Mouse (Mus musculus) myocyte (in vitro differentiated cells): Measurements from ENCODE around the gene Galc. TPM values are rescaled to one million over a fixed set of nuclear protein-coding genes. Genes with fewer than 3 reads are reported as not detected.

Source experiments
- H3K27me3 ChIP-seq: one replicate; pipeline ENCODE4 v1.6.1; 2011; ENCODE audit not compliant: control insufficient read depth, insufficient read depth, insufficient read length
- H3K36me3 ChIP-seq: one replicate; pipeline ENCODE4 v1.6.1; 2011; ENCODE audit not compliant: control insufficient read depth, insufficient read depth
- H3K4me2 ChIP-seq: one replicate; pipeline ENCODE4 v1.6.1; 2011; ENCODE audit warnings: low read depth, control low read depth
- H3K4me3 ChIP-seq: one replicate; pipeline ENCODE4 v1.5.1; 2011; ENCODE audit warnings: mild to moderate bottlenecking, control low read depth, moderate library complexity
- H3K79me2 ChIP-seq: one replicate; pipeline ENCODE4 v1.6.1; 2011; ENCODE audit not compliant: control insufficient read depth, insufficient read depth
- H3ac ChIP-seq: one replicate; pipeline ENCODE4 v1.6.1; 2011; ENCODE audit not compliant: control insufficient read depth, insufficient read length
- CEBPB ChIP-seq: IDR thresholded peaks from 2 replicates; pipeline ENCODE4 v1.6.1; 2011; ENCODE audit warnings: mild to moderate bottlenecking, moderate library complexity; ENCODE audit not compliant: poor library complexity, insufficient read depth, severe bottlenecking
- E2F4 ChIP-seq: IDR thresholded peaks from one replicate; pipeline ENCODE4 v1.6.1; 2011; ENCODE audit warnings: mild to moderate bottlenecking, control low read depth, moderate library complexity; ENCODE audit not compliant: insufficient read depth
- MAX ChIP-seq: IDR thresholded peaks from one replicate; pipeline ENCODE4 v1.6.1; 2011; ENCODE audit warnings: low read depth, mild to moderate bottlenecking, control low read depth
- MYOD1 ChIP-seq, 3 experiments: IDR thresholded peaks; one replicate each; pipeline ENCODE4 v1.6.1; 2011; ENCODE audit warnings: control low read depth in 2 of 3, low read depth in 2 of 3, mild to moderate bottlenecking in 2 of 3, moderate library complexity in 1 of 3; ENCODE audit not compliant: insufficient read length in 2 of 3, control insufficient read depth in 1 of 3
- MYOG ChIP-seq, 3 experiments: IDR thresholded peaks; one replicate each; pipeline ENCODE4 v1.6.1; 2011; ENCODE audit warnings: control low read depth in 2 of 3, low read depth in 2 of 3, mild to moderate bottlenecking in 2 of 3; ENCODE audit not compliant: insufficient read length in 2 of 3, control insufficient read depth in 1 of 3, insufficient read depth in 1 of 3
- POLR2A ChIP-seq: IDR thresholded peaks from one replicate; pipeline ENCODE4 v1.6.1; 2011; ENCODE audit warnings: low read depth, mild to moderate bottlenecking, control low read depth, moderate library complexity; ENCODE audit not compliant: insufficient read length
- POLR2AphosphoS2 ChIP-seq: IDR thresholded peaks from one replicate; pipeline ENCODE4 v1.6.1; 2011; ENCODE audit warnings: low read depth, control low read depth; ENCODE audit not compliant: insufficient read length
- REST ChIP-seq: IDR thresholded peaks from one replicate; pipeline ENCODE4 v1.6.1; 2011; ENCODE audit warnings: mild to moderate bottlenecking, control low read depth, moderate library complexity; ENCODE audit not compliant: insufficient read depth, insufficient read length
- SRF ChIP-seq: IDR thresholded peaks from one replicate; pipeline ENCODE4 v1.6.1; 2011; ENCODE audit warnings: low read depth; ENCODE audit not compliant: control insufficient read depth, insufficient read length
- TCF12 ChIP-seq: IDR thresholded peaks from one replicate; pipeline ENCODE4 v1.6.1; 2011; ENCODE audit warnings: mild to moderate bottlenecking, control low read depth; ENCODE audit not compliant: poor library complexity, insufficient read depth, severe bottlenecking
- TCF3 ChIP-seq: IDR thresholded peaks from one replicate; pipeline ENCODE4 v1.6.1; 2011; ENCODE audit warnings: low read depth, control low read depth; ENCODE audit not compliant: insufficient read length
- USF1 ChIP-seq: IDR thresholded peaks from one replicate; pipeline ENCODE4 v1.6.1; 2011; ENCODE audit warnings: low read depth, mild to moderate bottlenecking, control low read depth, moderate library complexity
- polyA plus RNA-seq: library from polyadenylated mRNA; unstranded; fragments of >200 nt; fragmentation: generic; extraction: Trizol; gene quantifications from one replicate; pipeline ENCODE4 v1.2.1, GENCODE M21; 2012; ENCODE audit warnings: missing spikeins

The Galc gene
- polyA plus RNA-seq, 1 experiment, result 6.6 TPM

DNA sequence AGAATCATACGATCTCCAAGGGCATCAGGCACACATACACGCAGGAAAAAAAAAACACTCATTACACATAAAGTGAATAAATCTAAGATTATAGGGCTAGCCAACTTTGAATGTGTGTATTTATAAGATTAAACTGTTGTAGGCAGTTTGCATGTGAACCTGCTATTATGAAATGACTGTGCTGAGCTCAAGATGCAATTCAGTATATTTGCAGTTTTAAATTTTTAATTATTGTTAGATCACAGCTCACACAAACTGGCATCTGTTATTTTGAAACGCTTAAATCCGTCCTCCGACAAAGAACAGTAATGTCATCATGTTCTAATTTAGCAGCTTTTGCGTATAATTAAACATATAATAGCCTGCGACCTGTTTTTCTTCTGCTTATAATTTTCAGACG is 21.7 kb upstream of the Galc start:
- Histone ChIP-seq H3K4me3 (no peak overlapping the region), H3ac (no peak overlapping the region), H3K4me2 (no peak overlapping the region), H3K36me3 (no peaks in the 10 kb centered on the region), H3K27me3 (no peaks in the 10 kb centered on the region), H3K79me2 (no peaks in the 10 kb centered on the region)
- TF ChIP-seq SRF (no peak), MYOG (IDR thresholded peaks at IDR 0.05; ENCODE audit: control insufficient read depth in 1 of 3, insufficient read depth in 1 of 3, insufficient read length in 2 of 3, low read depth in 2 of 3) (no peak), MYOD1 (IDR thresholded peaks at IDR 0.05; ENCODE audit: control insufficient read depth in 1 of 3, insufficient read length in 2 of 3, low read depth in 2 of 3) (no peak), TCF12 (no peak), REST (no peak), POLR2A (no peak), USF1 (no peak), MAX (no peak), POLR2AphosphoS2 (no peak), TCF3 (no peak), CEBPB (no peak), E2F4 (no peak)

DNA sequence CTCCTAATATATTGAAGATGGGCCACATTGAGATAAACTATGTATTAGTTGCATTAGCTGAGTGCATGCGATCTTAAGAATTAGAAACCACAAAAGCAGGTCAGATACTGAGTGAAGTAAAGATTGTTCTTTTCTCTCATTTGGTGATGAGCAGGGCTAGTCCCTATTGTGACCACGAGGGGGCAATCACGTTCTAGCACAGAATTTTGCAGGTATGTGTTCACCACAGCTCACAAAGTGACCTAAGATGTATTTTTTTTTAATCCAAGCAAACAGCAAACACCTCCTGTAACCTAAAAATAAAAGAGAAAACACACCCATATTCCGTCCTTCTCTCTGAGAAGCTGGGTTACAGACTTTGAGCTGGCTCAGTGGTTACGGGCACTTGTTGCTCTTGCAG is 21.3 kb upstream of the Galc start:
- no peak for TF ChIP-seq POLR2AphosphoS2
- TF ChIP-seq MYOG (IDR thresholded peaks at IDR 0.05; ENCODE audit: control insufficient read depth in 1 of 3, insufficient read depth in 1 of 3, insufficient read length in 2 of 3, low read depth in 2 of 3), result no peak
- no peak for TF ChIP-seq MYOD1 (IDR thresholded peaks at IDR 0.05; ENCODE audit: control insufficient read depth in 1 of 3, insufficient read length in 2 of 3, low read depth in 2 of 3)
- no peak for TF ChIP-seq SRF
- no peak for TF ChIP-seq POLR2A
- no peak for TF ChIP-seq E2F4
- no peak for TF ChIP-seq TCF3
- no peak for TF ChIP-seq REST
- no peak for TF ChIP-seq CEBPB
- no peak for TF ChIP-seq USF1
- TF ChIP-seq MAX, result no peak
- no peak for TF ChIP-seq TCF12
- Histone ChIP-seq H3K79me2 (no peaks in the 10 kb centered on the region), H3K36me3 (no peaks in the 10 kb centered on the region)

GRCm38 (mm10) chr12:98272433-98272832 is 13.2 kb upstream of the Galc start:
- H3K36me3 ChIP-seq, result no peaks in the 10 kb centered on the region
- H3K79me2 ChIP-seq, result no peaks in the 10 kb centered on the region
- H3K4me3 ChIP-seq, result no peak overlapping the region

More for the DNA sequence above, 21.3 kb upstream of the Galc start:
- H3K4me2 ChIP-seq, result no peak overlapping the region
- no peaks in the 10 kb centered on the region for H3K27me3 ChIP-seq
- H3ac ChIP-seq, result no peak overlapping the region
- H3K4me3 ChIP-seq, result no peak overlapping the region

DNA sequence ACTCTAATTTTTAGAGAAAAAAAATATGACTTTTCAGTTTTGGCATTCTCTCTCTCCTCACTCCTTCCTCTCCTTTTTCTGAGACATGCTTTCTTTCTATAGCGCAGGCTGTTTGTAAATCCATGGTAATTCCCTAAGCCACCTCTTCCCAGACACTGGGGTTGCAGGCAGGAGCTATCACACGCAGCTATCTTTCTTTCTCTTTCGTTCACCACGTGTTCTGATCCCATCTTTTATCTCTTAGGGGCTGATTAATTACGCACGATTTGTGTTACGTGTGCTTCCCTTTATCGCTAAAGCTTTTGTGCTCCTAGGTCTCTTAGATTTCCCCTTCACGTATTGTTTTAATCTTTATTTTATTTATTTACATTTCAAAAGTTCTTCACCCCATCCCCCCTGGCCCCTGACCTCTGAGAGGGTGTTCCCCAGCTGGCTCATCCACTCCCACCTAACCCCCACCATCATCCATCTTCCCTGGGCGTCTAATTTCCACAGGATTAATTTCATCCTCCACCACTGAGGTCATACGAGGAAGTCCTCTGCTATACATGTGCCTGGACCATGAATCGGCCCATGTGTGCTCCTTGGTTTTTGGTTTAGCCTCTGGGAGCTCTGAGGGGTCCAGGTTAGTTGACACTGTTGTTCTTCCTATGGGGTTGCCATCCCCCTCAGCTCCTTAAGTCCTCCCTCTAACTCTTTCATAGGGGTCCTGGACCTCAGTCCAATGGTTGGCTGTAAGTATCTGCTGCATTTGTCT is 11.7 kb upstream of the Galc start:
- no peak overlapping the region for H3K4me3 ChIP-seq
- H3K27me3 ChIP-seq, result no peaks in the 10 kb centered on the region
- no peak overlapping the region for H3K4me2 ChIP-seq
- no peak for TF ChIP-seq MYOD1 (IDR thresholded peaks at IDR 0.05; ENCODE audit: control insufficient read depth in 1 of 3, insufficient read length in 2 of 3, low read depth in 2 of 3)
- no peak for TF ChIP-seq MYOG (IDR thresholded peaks at IDR 0.05; ENCODE audit: control insufficient read depth in 1 of 3, insufficient read depth in 1 of 3, insufficient read length in 2 of 3, low read depth in 2 of 3)
- TF ChIP-seq TCF3, result no peak
- no peak for TF ChIP-seq MAX
- TF ChIP-seq CEBPB, result no peak
- TF ChIP-seq E2F4, result no peak
- no peak for TF ChIP-seq USF1
- TF ChIP-seq POLR2A, result no peak
- no peak for TF ChIP-seq TCF12
- TF ChIP-seq REST, result no peak
- no peaks in the 10 kb centered on the region for H3K79me2 ChIP-seq
- H3ac ChIP-seq, result no peak overlapping the region
- H3K36me3 ChIP-seq, result no peaks in the 10 kb centered on the region

More at GRCm38 (mm10) chr12:98272433-98272832, 13.2 kb upstream of the Galc start:
- no peak overlapping the region for H3K4me2 ChIP-seq
- TF ChIP-seq MYOD1 (IDR thresholded peaks at IDR 0.05; ENCODE audit: control insufficient read depth in 1 of 3, insufficient read length in 2 of 3, low read depth in 2 of 3), result no peak
- TF ChIP-seq REST, result no peak
- H3K27me3 ChIP-seq, result no peaks in the 10 kb centered on the region
- H3ac ChIP-seq, result no peak overlapping the region
